Mouse (Mus musculus) T-helper 1 cell (primary cell): ENCODE data around the gene Evpl.

Experiments used
- in situ Hi-C: fragments of 300-600 bp; cut with MboI, MseI; formaldehyde crosslinking; loops from one replicate; pipeline ENCODE4 v1.15.1; 2025; ENCODE audit warnings: high pct_unique_total_duplicates

The Evpl gene

DNA sequence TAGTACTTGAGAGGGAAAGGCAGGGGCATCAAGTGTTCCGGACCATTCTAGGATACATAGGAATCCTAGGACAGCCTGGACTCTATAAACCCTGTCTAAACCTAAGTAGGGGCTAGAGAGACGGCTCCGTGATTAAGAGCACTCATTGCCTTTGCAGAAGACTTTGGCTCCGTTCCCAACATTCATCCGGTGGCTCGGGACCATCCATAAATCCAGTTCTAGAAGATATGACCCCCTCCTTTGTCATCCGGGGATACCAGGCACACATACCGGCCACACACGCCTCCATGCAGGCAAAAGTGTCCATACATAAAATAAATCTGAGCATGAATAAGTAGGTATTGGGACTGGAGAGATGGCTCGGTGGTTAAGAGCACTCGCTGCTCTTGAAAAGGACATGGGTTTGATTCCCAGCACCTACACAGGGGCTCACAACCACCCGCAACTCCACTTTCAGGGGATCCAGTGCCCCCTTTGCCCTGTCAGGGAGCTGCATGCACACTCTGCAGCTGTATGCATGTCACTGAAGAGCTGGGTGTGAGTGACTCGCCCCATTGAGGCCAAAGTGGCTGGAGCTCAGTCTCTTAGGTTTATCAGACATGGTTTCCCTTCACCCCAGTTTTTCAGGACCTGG is 23.9 kb downstream of the Evpl start:
- in situ Hi-C loops: no loop called here

DNA sequence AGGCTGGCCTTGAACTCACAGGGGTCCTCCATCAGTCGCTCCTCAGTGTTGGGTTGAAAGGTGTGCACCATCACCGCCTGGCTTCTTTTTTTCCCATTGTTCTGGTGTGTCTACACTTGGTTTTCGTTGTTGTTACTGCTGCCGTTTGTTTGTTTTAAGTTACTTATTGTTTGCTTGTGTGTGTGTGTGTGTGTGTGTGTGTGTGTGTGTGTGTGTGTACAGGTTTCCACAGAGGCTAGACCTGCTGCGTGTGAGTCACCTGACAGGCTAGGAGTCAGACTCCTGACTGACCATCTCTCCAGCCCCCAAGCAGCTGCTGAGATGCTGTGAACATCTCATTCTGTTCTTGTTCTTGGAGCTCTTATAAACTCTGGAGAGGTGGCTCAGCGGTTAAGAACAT is 25.0 kb downstream of the Evpl start:
- in situ Hi-C loops: no loop called here

DNA sequence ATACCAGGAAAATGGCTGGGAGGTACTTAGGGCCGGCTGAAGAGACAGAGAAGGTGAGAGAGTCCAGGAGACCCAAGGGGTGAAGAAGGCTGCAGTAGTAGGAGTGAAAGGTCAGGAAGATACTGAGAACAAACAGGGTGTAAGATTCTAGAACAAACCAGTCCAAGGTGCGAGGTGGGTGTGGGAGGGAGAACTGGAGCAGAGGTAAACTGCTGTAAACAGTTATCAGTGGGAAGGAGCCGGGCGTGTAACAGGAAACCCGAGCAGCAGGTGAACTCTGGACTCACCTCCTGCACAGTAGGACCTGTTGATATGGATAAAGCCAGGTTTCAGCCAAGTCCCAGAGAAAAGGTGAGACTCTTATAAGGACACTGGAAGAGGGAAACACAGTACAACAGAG is 27.2 kb downstream of the Evpl start:
- in situ Hi-C loops: no loop called here

DNA sequence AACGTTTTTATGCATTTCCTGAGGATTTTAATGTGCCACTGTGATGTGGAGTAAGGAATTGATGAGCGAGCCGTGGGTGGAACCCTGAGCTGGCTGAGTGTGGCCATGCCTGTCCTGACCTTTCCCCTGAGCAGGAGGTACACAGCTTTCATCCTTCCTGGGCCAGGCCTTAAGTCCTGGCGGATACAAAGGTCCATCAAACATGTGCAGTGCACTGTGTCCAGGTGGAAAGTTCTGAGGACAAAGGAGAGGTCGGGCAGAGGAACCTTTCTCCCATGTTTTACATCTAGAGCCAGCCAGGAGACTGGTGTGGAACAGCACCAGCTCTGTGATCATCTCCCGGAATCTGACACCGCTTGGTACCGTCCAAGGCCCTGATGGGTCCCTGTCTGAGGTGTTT is 28.6 kb downstream of the Evpl start:
- in situ Hi-C loops: loop anchor here (10.0 kb wide), 1 partner anchor 1416 kb away; no protein-coding TSS in a partner anchor

DNA sequence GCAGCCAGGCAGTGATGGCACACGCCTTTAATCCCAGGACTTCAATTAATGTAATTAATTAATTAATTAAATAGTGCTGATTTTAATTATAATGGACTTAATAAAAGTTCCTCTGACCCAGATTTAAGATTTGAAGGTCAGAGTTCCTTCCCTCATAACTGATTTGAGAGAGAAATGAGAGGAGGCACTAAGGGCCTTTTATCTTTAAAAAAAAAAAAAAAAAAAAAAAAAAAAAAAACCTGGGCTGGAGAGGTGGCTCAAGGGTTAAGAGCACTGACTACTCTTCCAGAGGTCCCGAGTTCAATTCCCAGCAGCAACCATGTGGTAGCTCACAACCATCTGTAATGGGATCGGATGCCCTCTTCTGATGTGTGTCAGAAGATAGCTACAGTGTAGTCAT is 29.2 kb downstream of the Evpl start:
- in situ Hi-C loops: loop anchor here (10.0 kb wide), 1 partner anchor 1416 kb away; no protein-coding TSS in a partner anchor

DNA sequence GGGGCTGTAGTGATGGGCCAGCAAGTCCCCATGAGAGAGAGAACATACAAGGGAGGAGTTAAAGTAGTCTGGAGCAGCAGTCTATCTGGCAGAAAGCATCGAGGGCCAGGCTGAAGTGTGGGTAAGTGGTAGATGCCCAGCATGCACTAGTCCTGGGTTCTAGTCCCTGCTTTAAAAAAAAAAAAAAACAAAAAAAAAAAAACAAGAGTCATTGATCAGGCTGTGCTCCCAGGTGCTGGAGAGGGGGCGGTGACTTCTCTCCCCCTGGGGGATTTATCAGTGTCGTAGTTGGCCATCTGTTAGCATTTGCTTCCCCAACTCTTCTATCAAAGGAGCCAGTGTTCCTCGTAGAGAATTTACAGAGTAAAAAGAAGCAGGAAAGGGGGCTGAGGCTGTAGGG is 31.2 kb downstream of the Evpl start:
- in situ Hi-C loops: loop anchor here (10.0 kb wide), 1 partner anchor 1418 kb away; no protein-coding TSS in a partner anchor

DNA sequence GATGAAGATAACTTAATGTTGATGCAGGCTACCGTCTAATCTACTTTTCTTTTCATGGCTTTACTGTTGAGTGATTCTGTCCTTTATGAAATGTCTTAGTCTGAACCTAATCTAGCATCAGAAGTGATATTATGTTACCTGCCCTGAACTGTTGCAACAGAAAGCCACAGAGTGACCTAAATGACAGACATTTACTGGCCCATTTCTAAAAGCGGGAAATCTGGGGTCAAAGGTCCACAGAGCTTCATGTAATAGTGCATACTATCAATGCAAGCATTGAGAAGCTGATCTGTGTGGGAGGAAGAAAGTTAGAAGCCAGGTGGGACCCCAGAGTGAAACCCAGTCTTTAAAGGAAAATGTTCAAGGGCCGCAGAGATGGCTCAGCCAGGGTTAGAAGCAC is 34.7 kb downstream of the Evpl start:
- in situ Hi-C loops: loop anchor here (10.0 kb wide), 1 partner anchor 1422 kb away; no protein-coding TSS in a partner anchor

DNA sequence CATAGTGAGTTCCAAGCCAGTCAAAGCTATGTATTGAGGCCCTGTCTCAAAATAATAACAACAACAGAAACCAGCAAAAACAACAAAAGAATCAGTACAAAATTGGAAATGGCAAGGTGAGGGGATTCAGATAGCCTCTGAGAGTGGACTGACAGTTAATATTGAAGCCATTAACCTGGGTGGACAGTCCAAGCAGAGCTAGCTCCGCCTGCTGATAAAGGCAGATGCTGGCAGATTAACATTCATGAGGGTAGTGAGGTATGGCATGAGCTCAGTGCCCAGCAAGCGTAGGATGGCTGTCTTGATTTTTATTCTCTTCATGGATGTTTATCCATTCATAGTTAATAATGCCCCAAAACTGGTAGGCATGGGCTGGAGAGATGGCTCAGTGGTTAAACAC is 36.7 kb downstream of the Evpl start:
- in situ Hi-C loops: loop anchor here (10.0 kb wide), 1 partner anchor 1424 kb away; no protein-coding TSS in a partner anchor

DNA sequence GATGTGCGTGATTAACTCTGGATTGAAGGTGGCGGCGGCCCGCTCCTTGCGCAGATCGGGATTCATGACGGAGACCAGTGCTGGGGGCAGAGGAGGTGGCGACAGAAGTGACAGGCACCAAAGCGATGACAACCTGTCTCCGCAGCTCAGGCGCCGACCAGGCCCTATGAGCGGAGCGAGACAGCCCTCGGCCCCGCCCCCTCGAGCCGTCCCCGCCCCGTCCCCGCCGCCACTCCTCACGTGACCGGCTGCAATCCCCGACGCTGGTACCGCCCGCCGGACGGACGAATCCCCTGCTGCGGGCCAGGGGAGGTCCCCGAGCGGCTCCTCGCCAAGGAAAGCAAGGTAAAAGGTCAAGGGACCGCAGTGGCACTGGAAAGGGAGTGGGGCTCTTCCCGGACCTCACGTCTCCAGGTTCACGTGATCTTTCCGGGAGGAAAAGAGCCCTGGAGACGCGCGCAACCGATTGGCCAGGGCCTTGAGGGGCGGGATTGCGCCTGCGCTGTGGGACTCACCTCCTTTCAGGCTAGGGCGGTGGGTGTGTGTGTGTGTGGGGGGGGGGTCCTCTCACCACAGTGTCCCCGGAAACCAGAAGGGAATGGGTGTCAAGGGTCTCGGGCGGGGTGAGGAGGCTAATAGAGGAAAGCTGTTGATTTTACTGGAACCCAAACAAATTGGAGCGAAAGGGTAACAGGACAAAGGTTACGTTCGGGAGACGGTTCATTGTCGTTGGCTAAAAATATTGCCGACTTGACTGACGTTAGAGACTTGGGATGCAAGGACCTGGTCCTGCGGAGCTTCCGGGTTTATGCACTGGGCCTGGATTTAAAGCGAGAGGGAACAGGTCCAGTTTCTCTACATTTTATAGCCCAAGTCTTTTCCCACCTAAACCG is 39.0 kb downstream of the Evpl start, which contains the start of the genes Ten1 and Acox1:
Gene Ten1, plus strand, starts transcription at position 217 of the 893 bp plus-strand sequence.
Gene Acox1, minus strand, starts transcription at position 407 of the 893 bp plus-strand sequence.
- in situ Hi-C loops: no loop called here

DNA sequence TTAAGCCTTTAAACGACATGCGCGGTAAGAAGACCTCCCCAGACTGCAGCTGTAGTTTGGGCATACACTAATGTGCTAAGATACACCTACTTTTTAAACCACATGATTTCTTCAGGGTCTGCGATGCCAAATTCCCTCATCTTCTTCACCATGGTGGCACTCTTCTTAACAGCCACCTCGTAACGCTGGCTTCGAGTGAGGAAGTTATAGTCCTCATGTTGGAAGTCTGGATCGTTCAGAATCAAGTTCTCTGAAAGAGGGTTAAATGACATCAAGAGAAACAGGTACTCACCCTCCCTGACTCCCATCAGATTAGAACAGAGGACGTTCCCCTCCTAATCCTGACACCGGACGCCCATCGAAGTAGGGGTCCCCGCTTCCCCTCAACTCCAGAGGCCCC is 39.7 kb downstream of the Evpl start:
- in situ Hi-C loops: no loop called here

DNA sequence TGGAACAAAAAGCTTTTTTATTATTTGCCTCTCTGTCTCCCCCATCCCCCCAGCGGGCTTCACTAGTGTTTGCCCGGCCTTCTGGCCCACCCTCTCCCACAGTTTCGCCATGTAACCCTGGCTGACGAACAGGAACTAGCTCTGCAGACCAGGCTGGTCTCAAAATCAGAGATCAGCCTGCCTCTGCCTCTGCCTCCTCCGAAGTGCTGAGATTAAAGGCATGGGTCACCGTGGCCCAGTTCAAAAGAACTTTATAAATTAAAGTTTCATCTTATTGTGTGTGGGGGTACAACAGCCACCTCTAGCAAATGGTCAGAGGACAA is 40.3 kb downstream of the Evpl start:
- in situ Hi-C loops: no loop called here

DNA sequence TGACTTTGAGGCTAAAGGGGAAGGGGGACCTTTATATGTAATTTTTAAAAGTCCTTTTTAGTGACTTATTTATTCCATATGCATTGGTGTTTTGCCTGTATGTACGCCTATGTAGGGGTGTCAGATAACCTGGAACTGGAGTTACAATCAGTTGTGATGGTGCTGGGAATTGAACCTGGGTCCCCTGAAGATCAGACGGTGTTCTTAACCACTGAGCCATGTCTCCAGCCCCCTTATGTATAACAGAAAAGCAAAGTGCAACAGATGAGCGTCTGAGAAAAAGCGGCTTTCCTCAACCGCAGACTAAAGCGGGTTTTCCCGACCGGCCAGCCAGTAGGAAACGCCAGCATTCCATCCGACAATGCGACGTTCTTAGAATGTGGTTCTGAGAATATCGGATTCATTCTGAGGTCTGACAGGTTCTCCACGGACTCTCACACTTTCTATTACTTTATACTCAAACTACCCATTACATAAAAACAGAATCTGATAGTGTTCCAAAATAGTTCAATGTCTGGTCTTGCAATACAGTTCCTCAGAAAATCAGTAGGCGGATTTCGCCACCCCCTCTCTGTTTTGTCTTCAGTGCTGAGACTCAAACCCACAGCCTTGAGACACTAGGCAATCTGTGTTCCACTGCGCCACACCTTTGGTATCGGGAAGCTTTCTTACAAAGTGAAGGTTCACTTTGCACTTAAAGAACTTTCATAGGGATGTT is 40.9 kb downstream of the Evpl start:
- in situ Hi-C loops: no loop called here

DNA sequence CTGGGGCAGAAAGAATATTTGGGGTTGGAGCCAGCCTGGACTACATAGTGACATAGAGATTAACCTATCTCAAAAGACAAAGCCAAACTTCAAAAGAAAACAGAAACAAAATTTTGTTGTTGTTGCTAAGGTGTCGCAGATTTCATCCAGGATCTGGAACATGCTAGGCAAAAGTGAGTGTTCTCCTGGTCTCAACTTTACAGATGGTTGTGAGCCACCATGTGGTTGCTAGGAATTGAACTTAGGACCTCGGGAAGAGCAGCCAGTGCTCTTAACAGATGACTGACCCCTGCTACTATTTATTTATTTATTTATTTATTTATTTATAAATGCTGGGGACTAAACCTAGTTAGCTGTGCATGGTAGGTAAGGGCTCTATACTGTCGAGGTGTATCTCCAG is 41.5 kb downstream of the Evpl start:
- in situ Hi-C loops: no loop called here

DNA sequence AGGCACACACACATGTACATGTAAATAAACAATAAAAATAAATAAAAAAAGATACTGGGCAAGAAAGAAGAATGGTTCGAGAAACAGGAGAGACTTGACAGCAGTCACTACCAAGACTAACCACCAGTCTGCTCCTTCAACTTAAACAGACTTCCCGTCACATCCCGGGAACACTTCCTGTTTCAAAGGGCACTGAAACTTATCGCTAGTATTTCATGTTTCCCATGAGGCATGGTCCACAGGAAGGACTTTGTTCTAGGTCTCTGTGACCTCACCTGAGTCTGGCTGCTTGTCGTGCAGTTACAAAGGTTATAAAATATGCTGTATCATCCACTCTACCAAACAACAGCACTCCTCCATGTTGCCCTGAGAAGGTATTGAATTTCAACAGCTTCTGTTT is 42.6 kb downstream of the Evpl start:
- in situ Hi-C loops: no loop called here

DNA sequence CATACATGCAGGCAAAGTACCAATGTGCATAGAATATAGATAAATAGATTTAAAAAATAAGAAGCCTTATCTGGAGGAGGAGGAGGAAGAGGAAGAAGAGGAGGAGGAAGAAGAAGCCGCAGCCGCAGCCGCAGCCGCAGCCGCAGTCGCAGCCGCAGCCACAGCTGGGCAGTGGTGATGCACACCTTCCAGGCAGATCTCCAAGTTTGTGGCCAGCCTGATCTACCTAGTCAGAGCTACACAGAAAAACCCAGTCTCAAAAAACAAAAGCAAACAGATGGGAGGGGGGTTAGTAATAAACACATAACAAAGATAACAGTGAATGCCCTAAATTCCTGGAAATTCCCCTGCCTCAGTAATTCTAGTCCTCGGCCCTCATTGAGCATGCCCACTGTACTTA is 43.3 kb downstream of the Evpl start:
- in situ Hi-C loops: no loop called here

DNA sequence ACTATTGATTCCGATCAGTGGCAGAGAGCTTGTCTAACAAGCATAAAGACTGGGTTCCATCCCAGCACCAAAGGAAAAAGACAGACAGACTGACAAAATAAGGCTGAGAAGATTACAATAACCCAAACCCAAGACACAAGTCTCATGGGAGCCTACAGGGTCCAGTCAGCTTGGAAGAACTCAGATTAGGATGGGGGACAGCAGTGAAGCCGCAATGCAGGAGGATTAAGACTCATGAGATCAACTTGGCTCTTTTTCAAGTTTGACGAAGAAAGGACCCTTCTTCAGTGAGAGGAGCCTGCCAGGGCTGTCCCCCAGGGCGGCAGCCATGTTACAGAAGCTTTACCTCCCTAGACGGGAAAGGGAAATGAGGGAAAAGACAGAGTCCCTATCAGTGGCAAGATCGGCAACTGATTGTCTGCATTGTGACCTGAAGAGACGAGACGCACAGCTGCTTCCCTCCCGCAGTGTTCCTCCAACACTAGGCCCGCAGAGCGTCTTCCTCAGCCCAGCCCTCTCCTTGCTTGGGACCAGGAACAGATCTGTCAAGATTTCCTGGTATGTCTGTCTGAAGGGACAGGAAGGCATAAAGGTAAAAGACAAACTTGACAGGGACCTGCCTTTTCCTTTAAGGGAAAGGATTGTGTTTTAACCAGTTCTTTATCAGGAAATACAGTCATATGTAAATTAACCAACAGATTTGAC is 50.5 kb downstream of the Evpl start:
- in situ Hi-C loops: no loop called here

DNA sequence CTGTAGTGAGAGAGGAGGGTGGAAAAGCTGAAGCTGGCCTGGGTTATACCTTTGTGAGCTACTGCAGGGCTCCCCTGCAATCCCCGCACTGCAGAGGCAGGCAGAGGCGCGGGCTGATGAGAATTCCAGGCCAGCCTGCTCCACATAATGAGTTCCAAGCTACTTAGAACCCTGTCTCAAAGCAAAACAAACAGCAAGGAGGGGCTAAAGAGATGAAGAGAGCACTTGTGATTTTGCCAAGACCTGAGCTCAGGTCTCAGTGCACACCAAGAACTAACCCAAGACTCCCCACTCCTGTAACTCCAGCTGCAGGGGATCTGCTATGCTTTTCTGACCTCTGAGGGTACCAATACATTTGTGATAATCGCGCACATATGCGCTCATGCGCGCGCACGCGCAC is 51.5 kb downstream of the Evpl start:
- in situ Hi-C loops: no loop called here

DNA sequence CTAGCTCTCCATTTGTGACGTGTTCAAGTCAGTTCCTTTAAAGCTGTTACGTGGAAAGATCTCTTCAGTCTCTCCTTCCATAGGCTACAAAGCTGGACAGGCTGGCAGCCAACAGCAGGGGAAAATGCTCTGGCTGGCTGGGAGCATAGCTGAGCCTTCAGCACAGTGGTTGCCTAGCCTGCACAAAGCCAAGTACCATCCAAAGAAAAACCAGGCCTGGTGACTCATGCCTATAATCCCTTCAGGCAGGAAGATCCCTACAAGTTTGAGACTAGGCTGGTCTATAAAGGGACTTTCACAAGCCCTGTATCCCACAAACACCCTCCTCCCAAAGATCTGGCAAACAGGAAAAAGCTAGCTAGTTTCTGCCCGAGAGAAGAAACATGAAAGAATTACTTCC is 52.0 kb downstream of the Evpl start:
- in situ Hi-C loops: no loop called here

DNA sequence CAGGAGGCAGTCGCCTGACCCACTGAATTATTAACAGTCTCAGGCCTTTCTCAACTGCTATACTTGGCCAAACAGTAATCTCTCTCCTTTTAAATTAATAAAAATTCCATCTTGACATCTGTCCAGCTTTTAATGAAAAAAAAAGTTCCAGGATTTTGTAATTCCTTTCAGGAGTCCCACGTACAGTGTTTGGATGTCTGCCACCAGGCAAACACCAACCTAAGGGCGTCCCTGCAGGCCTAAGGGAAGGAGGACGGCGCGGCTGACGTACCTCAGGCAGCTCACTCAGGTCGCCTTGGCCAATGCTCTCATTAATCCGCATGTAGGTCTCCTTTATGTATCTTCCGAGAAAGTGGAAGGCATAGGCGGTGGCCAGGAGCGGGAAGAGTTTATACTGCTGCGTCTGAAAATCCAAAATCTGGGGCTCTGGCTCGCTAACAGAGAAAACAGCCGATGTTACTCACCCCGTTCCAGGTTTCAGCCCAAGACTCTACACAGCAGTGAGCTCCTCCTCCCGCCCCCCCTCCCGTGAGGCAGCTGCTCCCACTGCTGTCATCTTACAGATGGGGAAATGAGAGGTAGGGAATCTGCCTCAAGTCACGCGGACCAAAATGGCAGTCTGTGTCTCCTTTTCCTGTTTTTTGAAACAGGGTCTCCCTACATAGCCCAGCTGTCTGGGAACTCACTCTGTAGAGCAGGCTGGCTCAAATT is 59.3 kb downstream of the Evpl start:
- in situ Hi-C loops: loop anchor here (5.0 kb wide), 1 partner anchor 956 kb away; no protein-coding TSS in a partner anchor

DNA sequence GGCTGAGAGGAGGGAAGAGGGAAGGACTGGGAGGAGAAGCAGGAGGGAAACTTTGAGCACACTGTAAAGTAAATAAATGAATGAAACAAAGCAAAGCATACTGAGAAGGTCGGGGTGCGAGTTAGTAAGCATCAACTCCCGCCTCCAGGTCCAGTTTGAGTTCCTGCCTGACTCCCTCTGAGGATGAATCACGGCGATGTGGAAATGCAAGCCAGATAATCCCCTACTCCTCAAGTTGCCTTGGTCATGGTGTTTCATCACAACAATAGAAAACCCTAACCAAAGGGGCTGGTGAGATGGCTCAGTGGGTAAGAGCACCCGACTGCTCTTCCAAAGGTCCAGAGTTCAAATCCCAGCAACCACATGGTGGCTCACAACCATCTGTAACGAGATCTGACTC is 61.9 kb downstream of the Evpl start:
- in situ Hi-C loops: loop anchor here (5.0 kb wide), 1 partner anchor 954 kb away; no protein-coding TSS in a partner anchor
